Mouse (Mus musculus): Measurements from ENCODE around the gene Hs3st5. TPM values are rescaled to one million over a fixed set of nuclear protein-coding genes. Genes with fewer than 3 reads are reported as not detected.

Gene Hs3st5
- polyA plus RNA-seq, 3 experiments from 2014 or later = not detected

DNA sequence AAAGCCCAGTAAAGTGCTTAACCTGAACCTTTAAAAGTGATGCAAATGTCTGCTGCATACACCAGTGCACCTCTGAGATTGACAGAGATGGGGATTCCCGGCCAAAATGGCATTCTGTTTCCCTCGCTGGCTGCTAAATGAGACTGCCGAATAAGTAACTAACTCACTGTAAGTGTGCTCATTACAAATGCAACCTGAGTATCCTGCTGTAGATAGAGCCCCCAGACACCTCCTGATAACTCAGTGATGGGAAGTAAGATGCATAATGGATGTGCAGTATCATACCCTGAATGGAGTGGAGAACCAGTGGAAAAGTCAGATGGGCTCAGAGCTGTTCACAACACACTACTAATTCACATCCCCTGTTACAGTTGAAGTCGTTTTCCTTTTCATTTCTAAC, 298.7 kb downstream of the Hs3st5 start:
- no peak for ATAC-seq

DNA sequence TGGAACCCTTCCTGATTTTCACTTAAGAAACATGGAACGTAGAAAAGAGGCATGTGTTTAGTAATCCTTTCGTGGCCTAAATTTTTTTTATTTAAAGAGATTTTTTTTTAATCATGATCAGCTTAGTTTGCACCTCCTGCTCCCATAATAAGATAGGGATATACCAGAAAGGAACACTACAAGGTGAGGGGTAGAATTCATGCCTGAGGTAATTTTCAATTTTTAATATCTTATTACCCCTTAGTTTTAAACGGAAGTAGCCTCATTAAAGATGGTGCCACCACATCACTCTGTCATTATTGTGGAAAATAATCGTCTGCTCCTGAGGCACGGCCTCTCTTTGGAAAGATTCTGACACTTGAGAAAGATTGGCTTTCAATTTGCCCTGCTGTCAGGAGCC, 299.2 kb downstream of the Hs3st5 start:
- ATAC-seq = no peak

DNA sequence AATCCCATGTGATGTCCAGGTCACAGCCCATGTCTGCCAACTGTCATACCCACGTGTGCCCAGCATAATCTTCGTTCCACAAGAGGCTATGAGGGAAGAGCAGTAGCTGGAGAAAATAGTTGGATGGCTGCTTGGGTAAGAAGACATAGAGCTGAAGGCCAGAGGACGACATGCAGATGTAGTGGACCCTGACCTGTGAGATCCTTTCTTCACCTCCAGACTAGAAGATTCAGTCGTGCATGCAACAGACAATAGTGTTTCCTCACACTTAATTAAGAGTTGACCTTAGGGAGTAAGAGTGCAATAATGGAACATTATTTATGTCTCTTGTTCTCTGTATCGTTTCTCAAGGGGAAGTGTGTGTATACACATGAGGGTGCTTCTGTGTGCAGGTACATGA, 300.4 kb downstream of the Hs3st5 start:
- ATAC-seq = no peak

DNA sequence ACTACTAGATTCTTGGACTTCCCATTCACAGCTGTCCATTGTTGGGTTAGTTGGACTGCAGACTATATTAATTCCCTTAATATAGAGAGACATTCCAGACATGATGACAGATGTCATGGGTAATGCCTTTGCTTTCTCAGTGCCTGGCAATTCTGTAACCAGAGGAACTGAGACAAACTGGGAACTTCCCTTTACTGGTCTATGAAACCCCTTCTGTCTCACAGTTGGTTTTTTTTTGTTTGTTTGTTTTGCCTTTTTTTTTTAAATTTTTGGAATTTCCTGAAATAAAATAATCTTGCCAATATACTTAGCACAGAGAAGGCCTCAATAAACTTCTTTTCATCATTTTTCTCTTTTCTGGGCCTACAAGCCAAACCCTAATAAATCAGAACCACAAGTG, 312.3 kb downstream of the Hs3st5 start:
- no peak for ATAC-seq

DNA sequence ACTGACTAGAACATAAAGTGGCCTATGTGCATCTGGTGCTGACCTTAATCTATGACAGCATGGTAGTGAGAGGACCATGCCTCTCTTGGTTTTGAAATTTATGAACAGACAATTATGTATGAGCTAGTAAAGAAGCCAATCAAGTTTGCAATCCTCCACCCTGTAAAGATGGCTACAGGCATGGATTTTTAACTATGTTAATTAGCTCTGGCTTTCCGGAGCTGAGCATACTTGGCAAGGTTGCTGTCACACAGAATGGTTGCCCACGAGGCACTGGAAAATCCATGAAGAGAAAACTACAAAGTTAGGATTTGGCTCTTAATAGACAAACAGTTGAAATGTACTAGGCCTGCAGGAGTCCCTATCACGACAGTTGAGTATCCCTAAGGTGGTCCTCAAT, 322.5 kb downstream of the Hs3st5 start:
- ATAC-seq = no peak

DNA sequence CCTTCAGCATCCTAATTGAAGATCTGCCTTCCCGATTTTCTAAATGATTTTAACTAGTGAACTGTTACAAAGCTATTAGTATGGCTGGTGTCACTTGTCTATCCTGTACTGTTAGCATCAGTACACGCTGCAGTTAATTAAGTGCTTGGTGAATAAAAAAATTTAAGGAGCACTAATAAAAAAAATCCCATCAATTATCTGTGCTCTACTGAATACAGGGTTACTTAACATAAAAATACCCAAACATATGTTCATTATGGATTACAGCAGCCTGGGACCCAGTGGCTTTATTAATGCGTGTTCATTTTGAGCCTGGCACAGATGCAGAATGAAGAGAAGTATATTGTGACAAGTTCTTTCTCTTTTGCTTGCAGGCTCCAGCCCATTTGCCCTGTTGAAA, 325.6 kb downstream of the Hs3st5 start:
- no peak for ATAC-seq

DNA sequence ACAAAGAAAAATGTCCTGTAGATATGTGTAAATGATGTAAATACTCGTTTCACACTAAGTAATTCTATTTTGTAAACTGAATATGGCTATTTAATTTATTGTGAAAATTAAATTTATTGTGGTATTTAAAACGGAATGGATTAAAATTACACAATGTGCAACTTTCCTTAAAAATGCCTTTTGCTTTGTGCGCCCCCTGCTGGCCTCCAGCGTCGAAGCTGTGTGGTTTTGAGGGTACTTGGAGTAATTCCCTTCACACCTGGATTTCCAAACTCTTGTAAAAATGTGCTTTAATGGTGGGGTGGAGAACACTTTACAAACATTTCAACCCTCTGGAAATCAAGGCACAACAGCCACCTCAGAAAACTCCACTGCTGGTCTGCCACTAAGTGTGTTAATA, 327.6 kb downstream of the Hs3st5 start:
- no peak for ATAC-seq

DNA sequence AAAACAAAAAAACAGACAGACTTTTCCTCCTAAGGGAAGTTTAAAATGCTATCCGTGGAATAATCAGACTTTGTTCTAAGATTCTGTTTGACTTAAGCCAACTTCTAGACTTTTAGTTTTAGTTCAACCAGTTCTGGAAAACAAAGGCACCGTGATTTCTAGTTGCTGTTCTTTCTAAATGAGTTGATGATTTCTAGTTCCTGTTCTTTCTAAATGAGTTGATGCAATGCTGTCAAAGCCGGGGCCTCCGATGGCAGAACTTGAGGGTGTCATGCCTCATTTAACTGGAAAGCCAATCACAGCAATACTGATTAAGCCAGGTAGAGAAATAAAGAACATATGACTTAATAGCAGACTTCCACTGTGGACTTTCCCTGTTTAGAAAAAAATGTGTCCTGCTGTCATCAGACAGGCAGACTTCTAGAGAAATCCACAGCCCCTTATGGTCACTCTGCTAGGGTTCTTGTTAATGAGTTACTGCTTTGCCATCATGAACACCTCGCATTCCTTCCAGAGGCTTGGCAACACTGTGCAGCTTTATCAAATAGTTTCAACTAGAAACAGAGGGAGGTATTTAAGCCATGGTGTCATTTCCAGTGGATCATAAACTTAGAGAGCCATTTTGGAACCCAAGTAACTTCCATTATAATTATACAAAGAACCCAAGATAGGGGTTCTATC, 329.4 kb downstream of the Hs3st5 start:
- ATAC-seq = no peak

DNA sequence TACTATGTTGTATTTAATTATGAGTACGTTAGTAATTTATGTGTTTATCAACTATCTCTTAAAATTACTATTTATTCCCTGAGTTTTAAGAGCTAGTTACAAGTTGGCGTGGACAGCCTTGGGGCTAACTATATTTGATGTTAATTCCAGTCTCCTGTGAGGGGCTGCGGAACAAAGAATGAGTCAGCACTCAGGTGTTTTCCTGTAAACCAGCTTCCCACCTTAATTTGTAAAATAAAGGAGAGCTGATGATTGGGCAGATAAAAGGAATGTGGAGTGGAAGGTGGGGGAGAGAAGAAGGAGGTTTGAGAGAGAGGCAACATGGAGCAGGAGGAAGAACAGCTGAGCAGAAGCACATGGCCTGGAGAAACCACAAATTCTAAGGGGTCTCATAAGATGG, 343.6 kb downstream of the Hs3st5 start:
- ATAC-seq = no peak

- no peak for ATAC-seq
Observed at GRCm38 (mm10) chr10:36862127-36862895, 355.7 kb downstream of the Hs3st5 start.

Measured in inflammation-experienced regulatory T-cells, adult 6 months (primary cell).